Mouse (Mus musculus) forebrain, embryonic 15.5 days (tissue): ENCODE data around the gene Tead4. TPM values are rescaled to one million over a fixed set of nuclear protein-coding genes. Genes with fewer than 3 reads are reported as not detected.
A peak's percentile ranks its signal among the peaks of the same experiment; 100 is the strongest.

Experiments
- ATAC-seq: fragments of 200-750 bp; cut with Nextera tagmentation; replicated peaks from 2 replicates; pipeline ENCODE4 v1.8.0; 2017; ENCODE audit warnings: mild to moderate bottlenecking, moderate TSS enrichment, moderate library complexity
- H3K27ac ChIP-seq: fragments of 300-500 bp; sonication (generic); replicated peaks from 2 replicates; pipeline ENCODE4 v1.5.1; 2015; ENCODE audit warnings: mild to moderate bottlenecking, inconsistent platforms
- H3K27me3 ChIP-seq: fragments of 300-500 bp; sonication (generic); 2 replicates; pipeline ENCODE4 v1.6.1; 2015; ENCODE audit warnings: inconsistent platforms
- H3K36me3 ChIP-seq: fragments of 300-500 bp; sonication (generic); 2 replicates; pipeline ENCODE4 v1.6.1; 2015; ENCODE audit warnings: mild to moderate bottlenecking, inconsistent platforms
- H3K4me1 ChIP-seq: fragments of 300-500 bp; sonication (generic); 2 replicates; pipeline ENCODE4 v1.6.1; 2015; ENCODE audit warnings: inconsistent platforms
- H3K4me2 ChIP-seq: fragments of 300-500 bp; sonication (generic); replicated peaks from 2 replicates; pipeline ENCODE4 v1.6.1; 2015; ENCODE audit warnings: mild to moderate bottlenecking, inconsistent platforms
- H3K4me3 ChIP-seq: fragments of 300-500 bp; sonication (generic); 2 replicates; pipeline ENCODE4 v1.5.1; 2015; ENCODE audit warnings: mild to moderate bottlenecking, inconsistent platforms
- H3K9ac ChIP-seq: fragments of 300-500 bp; sonication (generic); replicated peaks from 2 replicates; pipeline ENCODE4 v1.6.1; 2015; ENCODE audit warnings: mild to moderate bottlenecking, inconsistent platforms
- H3K9me3 ChIP-seq: fragments of 300-500 bp; sonication (generic); 2 replicates; pipeline ENCODE4 v1.6.1; 2016; ENCODE audit warnings: inconsistent platforms
- WGBS: fragments of 180-500 bp; shearing (Covaris S2); methylation state at CpG from one replicate; pipeline ENCODE4 v1.1.7; 2015; ENCODE audit warnings: mixed read lengths; 5-methylcytosine and 5-hydroxymethylcytosine counted together
- polyA plus RNA-seq: library from polyadenylated mRNA; unstranded; fragments of >200 nt; fragmentation: Nextera tagmentation; extraction: Ambion mirVana; gene quantifications from 2 replicates; pipeline ENCODE4 v1.2.1, GENCODE M21; 2015

Gene Tead4
- polyA plus RNA-seq, 1 experiment from 2014 or later = 0.51 TPM

DNA sequence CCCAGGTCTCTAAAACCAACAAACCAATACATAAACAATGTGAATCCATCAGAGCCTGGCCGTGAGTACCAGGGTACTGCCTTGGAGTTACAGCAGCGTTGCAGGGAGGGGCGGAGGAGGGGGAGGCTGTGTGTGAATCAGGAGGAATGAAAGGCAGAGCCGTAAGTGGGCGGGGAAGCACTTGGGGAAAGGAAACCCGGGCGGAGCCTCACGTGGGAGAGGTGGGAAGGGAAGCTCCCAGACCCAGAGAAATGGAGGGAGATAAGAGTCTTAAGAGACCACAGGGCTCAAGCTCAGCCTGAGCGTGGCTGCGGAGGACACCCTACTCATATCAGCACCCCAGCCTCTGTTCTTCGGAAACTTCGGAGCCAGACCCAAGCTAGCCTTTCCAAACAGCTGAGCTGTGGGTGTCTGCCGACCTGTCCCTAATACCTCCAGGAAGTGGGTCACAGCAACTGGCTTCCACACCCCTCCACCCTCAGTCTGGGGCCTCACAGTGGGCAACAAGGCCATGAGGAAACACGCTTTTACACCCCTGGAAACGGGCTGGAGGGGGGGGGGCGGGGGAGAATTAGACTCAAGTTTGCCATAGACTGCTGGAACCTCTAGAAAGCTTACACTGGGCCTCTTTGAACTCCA lies 14.7 kb downstream of the Tead4 start:
- Histone ChIP-seq H3K9me3 (no peaks in the 10 kb centered on the region), H3K9ac (peak overlapping the region; percentile 30; the same call in 1 of the 2 replicates), H3K36me3 (no peaks in the 10 kb centered on the region), H3K4me3 (peak overlapping the region; percentile 16; the same call in 1 of the 2 replicates), H3K4me2 (peak overlapping the region; percentile 36), H3K27me3 (no peaks in the 10 kb centered on the region), H3K27ac (no peak overlapping the region), H3K4me1 (peaks cover 9% of the 10 kb centered on the region)
- 14% methylated on average over 16 of the region's 16 CpGs for WGBS
- ATAC-seq = 0 out of 2 replicates have a peak, but pooled peaks have one; percentile 21

- ATAC-seq = peak; percentile 73
- Histone ChIP-seq H3K9ac (no peak overlapping the region), H3K27ac (0 out of 2 replicates have a peak overlapping the region, but pooled peaks have one; percentile 13), H3K36me3 (no peaks in the 10 kb centered on the region), H3K4me1 (peaks cover 9% of the 10 kb centered on the region), H3K4me2 (no peak overlapping the region), H3K9me3 (no peaks in the 10 kb centered on the region), H3K27me3 (no peaks in the 10 kb centered on the region), H3K4me3 (no peak overlapping the region)
- 6% methylated on average over 3 of the region's 3 CpGs for WGBS
Measured at GRCm38 (mm10) chr6:128282126-128282525, 18.5 kb downstream of the Tead4 start.

- Histone ChIP-seq H3K4me3 (no peak overlapping the region), H3K36me3 (no peaks in the 10 kb centered on the region), H3K4me1 (peaks cover 4% of the 10 kb centered on the region; the same call in 1 of the 2 replicates), H3K9me3 (no peaks in the 10 kb centered on the region), H3K27ac (no peak overlapping the region), H3K4me2 (no peak overlapping the region), H3K9ac (no peak overlapping the region), H3K27me3 (no peaks in the 10 kb centered on the region)
- no peak for ATAC-seq
- 62% methylated on average over 14 of the region's 14 CpGs for WGBS
Measured at GRCm38 (mm10) chr6:128280472-128281145, 20.0 kb downstream of the Tead4 start.

GRCm38 (mm10) chr6:128279608-128280007 lies 21.0 kb downstream of the Tead4 start:
- Histone ChIP-seq H3K9ac (no peak overlapping the region), H3K4me3 (no peak overlapping the region), H3K9me3 (no peaks in the 10 kb centered on the region), H3K4me2 (no peak overlapping the region), H3K36me3 (no peaks in the 10 kb centered on the region), H3K27ac (no peak overlapping the region), H3K4me1 (no peaks in the 10 kb centered on the region), H3K27me3 (no peaks in the 10 kb centered on the region)
- no peak for ATAC-seq
- WGBS = 67% methylated on average over 5 of the region's 5 CpGs

GRCm38 (mm10) chr6:128279099-128279498 lies 21.5 kb downstream of the Tead4 start:
- Histone ChIP-seq H3K4me2 (no peak overlapping the region), H3K4me1 (no peaks in the 10 kb centered on the region), H3K36me3 (no peaks in the 10 kb centered on the region), H3K9ac (no peak overlapping the region), H3K27ac (no peak overlapping the region), H3K27me3 (no peaks in the 10 kb centered on the region), H3K9me3 (no peaks in the 10 kb centered on the region), H3K4me3 (no peak overlapping the region)
- WGBS = 80% methylated on average over 4 of the region's 4 CpGs
- no peak for ATAC-seq

DNA sequence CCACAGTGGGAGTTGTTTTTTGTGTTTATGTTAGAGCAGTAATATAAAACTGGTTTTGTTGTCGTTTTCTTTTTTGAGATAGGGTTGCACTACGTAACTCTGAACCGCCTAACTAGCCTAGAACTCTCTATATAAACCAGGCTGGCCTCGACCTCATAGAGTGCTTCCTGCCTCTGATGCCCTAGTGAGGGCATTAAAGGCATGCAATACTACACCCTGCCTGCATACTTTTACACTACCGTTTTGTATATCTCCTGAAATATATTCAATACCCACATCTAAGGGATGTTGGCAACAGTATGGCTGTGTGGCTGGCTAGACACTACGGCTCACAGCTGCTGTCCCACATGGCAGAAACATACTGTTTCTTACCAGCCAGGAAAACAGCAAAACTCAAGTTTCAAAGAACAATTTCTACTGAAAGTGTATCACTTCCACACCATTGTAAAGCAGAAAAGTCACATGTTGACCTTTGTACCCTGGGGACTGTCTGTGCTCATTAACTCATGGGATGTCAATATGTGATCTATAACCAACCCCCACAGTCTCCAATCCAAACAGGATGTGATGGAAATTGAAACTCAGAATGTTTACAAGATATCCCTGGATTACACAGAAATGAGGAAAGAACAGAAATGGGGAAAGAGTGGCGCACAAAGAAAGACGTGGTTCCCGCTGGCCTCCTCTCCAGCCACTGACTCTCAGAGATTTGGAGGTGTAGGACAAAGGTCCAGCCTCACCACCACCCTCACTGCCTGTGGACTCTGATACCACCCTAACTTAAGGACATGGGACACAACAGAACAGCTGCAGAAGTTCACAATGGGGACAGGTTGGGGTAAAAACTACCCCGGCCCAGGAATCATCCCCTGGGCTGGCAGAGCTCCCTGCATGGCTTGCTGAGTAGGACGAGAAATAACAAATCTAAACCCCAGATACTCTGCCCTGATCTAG lies 23.2 kb downstream of the Tead4 start:
- ATAC-seq = peak; percentile 61; the same call in 1 of the 2 replicates
- H3K9ac ChIP-seq = no peak overlapping the region
- no peak overlapping the region for H3K27ac ChIP-seq
- H3K36me3 ChIP-seq = no peaks in the 10 kb centered on the region
- no peaks in the 10 kb centered on the region for H3K4me1 ChIP-seq
- H3K4me2 ChIP-seq = no peak overlapping the region
- 80% methylated on average over 11 of the region's 11 CpGs for WGBS
- no peaks in the 10 kb centered on the region for H3K27me3 ChIP-seq
- H3K9me3 ChIP-seq = no peaks in the 10 kb centered on the region
- no peak overlapping the region for H3K4me3 ChIP-seq

DNA sequence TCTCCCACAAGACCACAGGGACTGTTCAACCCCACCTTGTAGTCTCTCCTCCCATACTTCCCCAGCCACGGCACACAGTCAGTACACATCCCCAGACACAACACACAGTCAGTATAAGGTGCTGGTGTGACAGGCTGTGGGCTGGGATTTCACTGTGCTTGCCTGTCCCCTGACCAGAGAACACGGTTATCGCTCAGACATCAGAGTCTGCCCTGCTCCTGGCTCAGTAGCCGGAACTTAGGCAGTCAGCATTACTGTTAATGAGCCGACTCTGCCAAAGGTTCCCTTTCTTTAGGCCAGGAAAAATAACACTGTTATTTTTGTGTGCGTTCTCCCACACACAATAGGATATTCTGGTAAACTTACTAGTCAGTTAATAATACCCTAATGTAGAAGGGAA lies 24.3 kb downstream of the Tead4 start:
- Histone ChIP-seq H3K4me2 (no peak overlapping the region), H3K36me3 (no peaks in the 10 kb centered on the region), H3K27me3 (no peaks in the 10 kb centered on the region), H3K27ac (no peak overlapping the region), H3K4me1 (no peaks in the 10 kb centered on the region), H3K4me3 (no peak overlapping the region), H3K9ac (no peak overlapping the region), H3K9me3 (no peaks in the 10 kb centered on the region)
- no peak for ATAC-seq
- WGBS = 89% methylated on average over 6 of the region's 6 CpGs

- H3K4me2 ChIP-seq = no peak overlapping the region
- no peaks in the 10 kb centered on the region for H3K9me3 ChIP-seq
- no peaks in the 10 kb centered on the region for H3K27me3 ChIP-seq
- H3K36me3 ChIP-seq = no peaks in the 10 kb centered on the region
- whole genome bisulfite sequencing = 92% methylated on average over 8 of the region's 8 CpGs
- no peaks in the 10 kb centered on the region for H3K4me1 ChIP-seq
- H3K9ac ChIP-seq = no peak overlapping the region
- no peak overlapping the region for H3K27ac ChIP-seq
- no peak for ATAC-seq
- H3K4me3 ChIP-seq = no peak overlapping the region
Measured at GRCm38 (mm10) chr6:128275506-128276064, 25.0 kb downstream of the Tead4 start.

- no peaks in the 10 kb centered on the region for H3K27me3 ChIP-seq
- WGBS = 58% methylated on average over 1 of the region's 1 CpGs
- no peaks in the 10 kb centered on the region for H3K4me1 ChIP-seq
- H3K9me3 ChIP-seq = no peaks in the 10 kb centered on the region
- no peak overlapping the region for H3K27ac ChIP-seq
- H3K36me3 ChIP-seq = no peaks in the 10 kb centered on the region
- H3K9ac ChIP-seq = no peak overlapping the region
- no peak for ATAC-seq
- no peak overlapping the region for H3K4me3 ChIP-seq
- H3K4me2 ChIP-seq = no peak overlapping the region
Measured at GRCm38 (mm10) chr6:128273507-128273906, 27.1 kb downstream of the Tead4 start.

DNA sequence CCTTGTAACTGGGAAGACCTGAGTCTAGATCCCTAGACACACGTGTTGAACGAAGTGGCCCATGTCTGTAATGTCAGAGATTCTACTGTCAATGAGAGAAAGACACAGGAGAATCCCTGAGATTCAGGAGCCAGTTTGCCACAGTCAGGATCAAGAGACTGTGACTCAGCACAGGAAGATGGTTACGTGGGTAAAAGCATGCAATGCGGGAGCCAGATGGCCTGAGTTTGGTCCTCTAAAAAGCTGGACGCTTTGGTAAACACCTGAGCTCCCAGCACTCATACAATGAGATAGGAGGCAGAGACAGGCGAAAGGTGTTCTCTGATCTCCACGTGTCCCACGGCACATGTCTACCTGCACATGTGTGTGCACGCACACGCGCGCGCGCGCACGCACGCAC lies 27.9 kb downstream of the Tead4 start:
- ATAC-seq = no peak
- Histone ChIP-seq H3K4me3 (no peak overlapping the region), H3K27ac (no peak overlapping the region), H3K4me1 (no peaks in the 10 kb centered on the region), H3K9me3 (no peaks in the 10 kb centered on the region), H3K27me3 (no peaks in the 10 kb centered on the region), H3K4me2 (no peak overlapping the region), H3K9ac (no peak overlapping the region), H3K36me3 (no peaks in the 10 kb centered on the region)
- 96% methylated on average over 17 of the region's 17 CpGs for WGBS

GRCm38 (mm10) chr6:128269850-128270249 lies 30.8 kb downstream of the Tead4 start:
- no peak overlapping the region for H3K27ac ChIP-seq
- no peak for ATAC-seq
- no peaks in the 10 kb centered on the region for H3K9me3 ChIP-seq
- no peaks in the 10 kb centered on the region for H3K36me3 ChIP-seq
- no peaks in the 10 kb centered on the region for H3K27me3 ChIP-seq
- no peak overlapping the region for H3K9ac ChIP-seq
- H3K4me2 ChIP-seq = no peak overlapping the region
- 68% methylated on average over 4 of the region's 4 CpGs for WGBS
- H3K4me1 ChIP-seq = no peaks in the 10 kb centered on the region
- no peak overlapping the region for H3K4me3 ChIP-seq
